Mouse (Mus musculus) retina, embryonic 14.5 days (tissue): Measurements from ENCODE around the gene Frmd6.

Experiments used
- DNase-seq: peaks from one replicate; pipeline ENCODE4 v3.0.0-alpha.2; 2015; ENCODE audit warnings: low spot score

The Frmd6 gene

GRCm38 (mm10) chr12:70898450-70898849, 73.1 kb downstream of the Frmd6 start:
- no peak for DNase-seq

DNA sequence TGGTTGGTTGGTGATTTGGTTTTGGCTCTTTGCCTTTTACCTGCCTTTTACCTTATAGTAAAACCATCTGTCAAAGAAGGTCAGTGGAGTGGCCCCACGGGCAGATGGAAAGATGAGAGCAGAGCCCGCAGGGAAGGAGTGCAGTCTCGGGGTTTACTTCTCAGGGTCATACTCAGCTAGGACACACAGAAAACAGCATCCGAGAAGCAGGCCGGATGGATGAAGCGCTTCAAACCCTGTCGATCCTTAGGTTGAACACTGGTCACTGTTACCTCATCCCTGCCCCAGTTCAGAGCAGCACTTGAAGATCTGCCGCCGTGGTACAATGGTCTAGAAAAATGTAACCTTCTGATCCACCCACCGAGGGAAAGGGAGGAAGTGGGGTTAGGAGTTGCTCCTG, 79.2 kb downstream of the Frmd6 start:
- no peak for DNase-seq

DNA sequence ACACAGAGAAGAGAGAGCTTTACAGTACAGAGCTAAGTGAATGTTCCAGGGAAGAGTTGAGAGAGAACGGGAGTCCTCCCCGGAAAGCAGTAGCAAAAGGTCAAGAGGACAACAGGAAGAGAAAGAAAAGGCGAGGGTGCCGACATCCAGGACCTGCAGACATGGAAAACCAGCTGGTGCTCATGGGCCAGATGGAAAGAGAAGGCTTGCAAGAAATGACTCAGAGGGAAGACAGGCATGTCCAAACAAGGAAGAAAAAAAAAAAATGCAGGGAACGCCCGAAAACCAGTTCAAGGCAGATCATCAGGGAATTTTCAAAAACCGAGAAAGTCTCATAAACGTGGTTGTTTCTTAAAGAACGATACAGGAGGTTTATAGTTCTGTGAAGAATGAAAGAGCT, 81.6 kb downstream of the Frmd6 start:
- DNase-seq = no peak

- no peak for DNase-seq
These were observed 82.3 kb downstream of the Frmd6 start for GRCm38 (mm10) chr12:70907651-70908050.

- no peak for DNase-seq
These were observed 82.8 kb downstream of the Frmd6 start for GRCm38 (mm10) chr12:70908076-70908475.

DNA sequence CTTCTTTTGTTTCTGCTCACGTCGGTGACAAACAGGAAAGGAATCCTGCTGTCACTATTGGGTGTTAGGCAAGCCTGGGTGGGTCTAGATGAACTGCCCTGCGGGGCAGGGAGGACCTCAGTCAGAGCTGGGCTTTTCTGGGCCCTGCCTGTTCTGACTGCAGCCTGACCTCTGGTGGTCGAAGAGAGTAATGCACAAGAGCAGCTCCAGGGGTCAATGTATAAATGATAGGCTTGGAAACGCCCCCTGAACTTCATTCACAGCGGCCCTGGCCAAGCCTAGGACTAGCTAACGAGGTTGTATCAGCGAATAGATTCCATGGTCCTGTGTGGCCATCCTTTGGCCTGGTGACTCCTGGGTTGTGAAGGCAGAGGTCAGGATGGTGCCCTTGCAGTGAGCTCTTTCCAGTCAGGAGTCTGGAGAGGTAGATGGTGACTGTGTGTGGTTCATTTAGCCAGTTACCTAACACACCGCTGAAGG, 85.0 kb downstream of the Frmd6 start:
- peak; percentile 91 for DNase-seq

DNA sequence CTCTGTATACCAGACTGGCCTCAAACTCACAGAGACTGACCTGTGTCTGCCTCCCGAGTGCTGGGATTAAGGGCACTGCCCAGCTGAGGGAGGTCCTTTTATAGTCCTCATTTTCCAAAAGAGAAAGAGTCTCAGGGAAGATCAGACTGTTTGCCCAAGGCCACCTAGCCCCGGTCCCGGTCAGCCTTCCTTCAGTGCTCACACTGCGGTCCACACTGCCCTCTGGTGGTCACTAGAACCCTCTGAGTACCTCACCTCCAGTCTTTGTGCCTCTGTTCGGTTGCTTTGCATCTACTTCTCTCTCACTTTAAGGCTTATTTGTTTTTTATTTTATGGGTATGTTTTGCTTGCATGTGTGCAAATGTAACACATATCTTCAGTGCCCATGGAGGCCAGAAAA, 85.7 kb downstream of the Frmd6 start:
- DNase-seq = peak; percentile 94

DNA sequence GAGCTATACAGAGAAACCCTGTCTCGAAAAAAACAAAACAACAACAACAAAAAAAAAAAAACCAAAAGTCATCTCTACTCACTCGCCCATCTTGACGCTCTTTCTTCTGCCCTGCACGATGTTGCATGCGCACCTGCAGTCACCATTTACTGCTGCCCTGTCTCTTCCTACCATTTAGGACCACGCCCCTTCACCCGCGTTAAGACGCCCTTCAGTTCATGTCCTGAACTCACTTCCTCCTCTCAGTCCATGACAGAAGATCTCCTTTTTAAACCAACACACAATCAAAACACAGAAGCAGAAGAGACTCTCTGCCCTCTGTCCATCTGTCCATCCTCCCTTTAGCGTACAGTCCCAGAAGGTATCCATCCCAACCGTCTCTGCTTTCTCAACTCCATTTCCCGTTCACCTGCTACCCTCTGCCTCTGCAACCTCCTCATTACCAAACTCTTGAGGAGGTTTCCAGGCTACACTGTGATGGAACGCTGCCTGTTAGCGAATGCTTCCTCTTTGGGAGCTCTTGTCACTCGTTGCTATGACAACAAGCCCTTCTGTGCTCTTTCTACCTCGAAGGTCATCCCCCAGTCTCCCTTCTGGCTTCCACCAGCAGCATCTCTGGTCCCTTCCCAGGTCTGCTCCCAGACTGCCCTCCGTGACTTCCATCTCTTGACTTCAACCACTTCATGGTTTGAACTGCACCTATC, 86.5 kb downstream of the Frmd6 start:
- no peak for DNase-seq

DNA sequence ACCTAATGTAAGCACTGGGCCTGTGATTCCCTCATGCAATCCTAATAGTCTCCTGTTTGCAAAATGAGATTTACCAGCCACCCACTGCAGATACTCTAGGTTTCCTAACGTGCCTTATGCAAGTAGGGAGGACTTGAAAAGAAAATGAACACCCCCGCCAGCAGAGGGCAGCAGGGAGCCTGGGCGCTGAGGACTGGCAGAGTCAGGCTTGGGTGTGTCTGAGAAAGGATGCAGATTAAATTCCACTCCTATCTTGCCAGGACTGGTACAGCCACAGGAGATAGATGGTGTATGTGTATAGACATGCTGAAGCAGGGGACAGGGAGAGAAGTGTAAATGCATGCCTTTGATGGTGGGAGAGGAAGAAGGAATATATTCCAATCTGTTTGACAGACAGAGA, 88.1 kb downstream of the Frmd6 start:
- DNase-seq = peak; percentile 24

GRCm38 (mm10) chr12:70914387-70914786, 89.1 kb downstream of the Frmd6 start:
- DNase-seq = peak; percentile 78

- DNase-seq = no peak
These were observed 104.5 kb downstream of the Frmd6 start for GRCm38 (mm10) chr12:70929781-70930180.

- DNase-seq = no peak
These were observed 111.8 kb downstream of the Frmd6 start for GRCm38 (mm10) chr12:70937150-70937549.

- peak; percentile 96 for DNase-seq
These were observed 112.5 kb downstream of the Frmd6 start, which contains the start of gene Actr10 for GRCm38 (mm10) chr12:70937571-70938384. TSS of gene Actr10 (plus strand) at chr12:70937857.

- DNase-seq = no peak
These were observed 115.5 kb downstream of the Frmd6 start for GRCm38 (mm10) chr12:70940806-70941205.

DNA sequence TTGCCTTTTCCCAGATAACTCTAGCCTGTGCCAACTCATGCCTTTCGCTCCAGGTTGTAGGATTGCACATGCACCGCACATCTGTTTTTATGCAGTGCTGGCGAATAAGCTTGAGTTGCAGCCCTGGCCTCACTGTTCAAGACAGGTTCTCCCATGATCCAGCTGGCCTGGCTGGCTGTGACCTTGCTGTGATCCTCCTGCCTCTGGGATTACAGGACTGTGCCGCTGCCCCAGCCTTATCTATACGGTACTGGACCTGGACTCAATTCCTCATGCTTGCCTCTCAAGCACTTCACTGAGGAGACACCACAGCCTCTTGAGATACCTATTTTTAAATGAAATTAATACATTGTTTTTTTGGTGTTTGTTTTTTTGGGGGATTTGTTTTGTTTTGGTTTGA, 118.9 kb downstream of the Frmd6 start:
- no peak for DNase-seq

DNA sequence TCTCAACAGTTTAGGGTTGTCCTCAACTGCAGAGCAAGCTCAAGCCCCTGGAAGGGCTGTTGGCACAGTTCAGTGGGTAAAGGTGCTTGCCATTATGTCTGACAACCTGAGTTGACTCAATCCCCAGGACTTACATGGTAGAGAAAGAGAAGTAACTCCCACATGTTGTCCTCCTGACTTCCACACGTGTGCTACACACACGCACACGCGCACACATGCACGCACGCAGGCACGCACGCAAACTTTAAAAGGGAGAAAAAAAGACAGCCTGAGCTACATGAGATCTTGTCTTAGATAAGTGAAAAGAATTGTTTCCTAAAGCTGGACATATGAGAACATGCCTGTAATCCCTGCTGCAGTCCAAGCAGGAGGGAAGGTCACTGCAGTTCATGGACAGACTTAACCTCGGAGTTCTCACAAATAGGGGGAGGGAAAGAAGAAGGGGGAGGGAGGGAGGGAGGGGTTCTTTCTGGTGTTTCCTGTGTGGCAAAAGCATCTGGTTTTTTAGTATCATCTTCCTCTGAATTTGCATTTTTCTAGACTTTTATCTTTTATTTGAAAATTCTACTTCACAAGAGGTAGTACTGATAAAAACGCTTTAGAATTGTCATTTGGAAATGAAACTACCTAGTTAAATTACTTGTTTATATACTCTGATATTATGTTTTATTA, 121.4 kb downstream of the Frmd6 start:
- DNase-seq = no peak
